Mouse (Mus musculus): ENCODE measurements around the gene Pwp2.
"Not testable (repeated sequence)": the region's sequence is repeated elsewhere in the genome, so short reads cannot be mapped to it uniquely, and the experiment has no call there.

The Pwp2 gene

DNA sequence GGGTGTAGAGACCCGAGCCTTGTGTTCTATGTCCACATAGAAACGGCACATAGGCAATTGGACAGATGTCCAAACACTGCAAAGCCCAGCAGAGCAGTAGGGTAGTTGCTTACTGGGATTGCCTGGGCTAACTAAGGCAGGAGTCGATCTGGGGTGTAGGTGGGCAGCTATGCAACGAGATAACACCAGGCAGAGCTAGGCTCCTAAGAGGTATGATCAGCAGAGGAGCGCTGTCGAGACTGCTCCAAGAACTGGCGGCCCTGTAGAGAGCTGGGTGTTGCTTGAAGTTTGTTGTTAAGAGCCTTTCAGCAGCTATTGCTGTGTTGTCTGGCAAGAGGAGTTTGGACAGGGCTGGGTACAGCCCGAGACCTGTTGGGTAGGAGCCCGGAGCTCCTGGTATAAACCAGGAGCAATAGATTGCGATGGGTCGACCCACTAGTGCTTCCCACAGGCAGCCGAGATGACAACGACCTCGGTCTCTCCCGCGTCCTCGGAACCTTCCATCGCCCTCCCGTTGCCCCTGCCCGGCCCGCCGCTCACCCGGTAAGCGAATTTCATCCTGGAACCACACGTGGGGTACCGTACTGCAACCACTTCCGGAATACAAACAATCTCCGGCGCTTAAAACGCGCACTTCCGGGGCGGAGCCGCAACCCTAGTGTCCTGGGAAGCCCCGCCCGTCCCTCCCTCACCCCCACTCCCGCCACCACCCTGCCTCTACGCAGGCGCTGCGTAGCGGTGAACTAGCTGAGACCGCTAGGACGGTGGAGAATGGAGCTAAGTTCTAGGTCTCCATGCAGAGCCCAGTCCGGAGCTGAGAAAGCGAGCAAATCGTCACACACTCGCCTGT lies at the start of gene Pwp2:
Pwp2 (minus strand) TSS at position 619 of the 850 bp plus-strand sequence.
- DNase-seq (ENCODE audit: low spot score in 2 of 2) = peak; percentile 87 to 90

DNA sequence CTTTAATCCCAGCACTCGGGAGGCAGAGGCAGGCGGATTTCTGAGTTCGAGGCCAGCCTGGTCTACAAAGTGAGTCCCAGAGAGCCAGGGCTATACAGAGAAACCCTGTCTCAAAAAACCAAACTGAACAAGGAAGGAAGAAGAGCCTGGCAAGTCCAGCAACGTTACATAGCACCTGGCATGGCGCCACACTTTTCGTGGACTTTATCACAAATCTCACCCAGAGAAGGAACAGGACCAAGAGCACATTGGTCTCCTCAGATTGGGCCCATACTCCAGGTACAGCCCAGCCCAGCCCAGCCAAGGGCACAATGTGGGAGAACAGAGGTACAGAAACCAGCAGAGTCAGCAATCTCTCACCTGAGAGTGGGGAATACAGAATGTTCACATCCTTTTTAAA lies 48.8 kb upstream of the Pwp2 start:
- no peak for DNase-seq (ENCODE audit: low spot score in 2 of 2)

DNA sequence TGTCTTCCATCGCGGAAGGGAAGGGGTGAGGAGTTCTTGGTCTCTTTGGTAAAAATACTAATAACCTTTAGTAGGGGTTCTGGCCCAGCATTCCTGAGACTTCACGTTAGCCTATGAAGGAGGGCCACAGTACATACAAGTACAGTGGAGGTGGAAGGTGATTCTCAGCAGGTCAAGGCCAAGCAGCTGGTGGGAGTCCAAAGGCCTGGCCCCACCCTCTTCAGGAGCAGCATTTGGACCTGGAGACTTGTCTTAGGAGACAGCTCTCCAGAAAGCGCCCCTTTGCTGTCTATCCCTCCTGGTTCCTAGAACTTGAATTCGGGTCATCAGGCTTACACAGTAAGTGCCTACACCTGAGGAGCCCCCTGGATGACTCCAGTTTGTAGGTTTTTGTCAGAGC lies 48.2 kb upstream of the Pwp2 start:
- no peak for DNase-seq (ENCODE audit: low spot score in 2 of 2)

DNA sequence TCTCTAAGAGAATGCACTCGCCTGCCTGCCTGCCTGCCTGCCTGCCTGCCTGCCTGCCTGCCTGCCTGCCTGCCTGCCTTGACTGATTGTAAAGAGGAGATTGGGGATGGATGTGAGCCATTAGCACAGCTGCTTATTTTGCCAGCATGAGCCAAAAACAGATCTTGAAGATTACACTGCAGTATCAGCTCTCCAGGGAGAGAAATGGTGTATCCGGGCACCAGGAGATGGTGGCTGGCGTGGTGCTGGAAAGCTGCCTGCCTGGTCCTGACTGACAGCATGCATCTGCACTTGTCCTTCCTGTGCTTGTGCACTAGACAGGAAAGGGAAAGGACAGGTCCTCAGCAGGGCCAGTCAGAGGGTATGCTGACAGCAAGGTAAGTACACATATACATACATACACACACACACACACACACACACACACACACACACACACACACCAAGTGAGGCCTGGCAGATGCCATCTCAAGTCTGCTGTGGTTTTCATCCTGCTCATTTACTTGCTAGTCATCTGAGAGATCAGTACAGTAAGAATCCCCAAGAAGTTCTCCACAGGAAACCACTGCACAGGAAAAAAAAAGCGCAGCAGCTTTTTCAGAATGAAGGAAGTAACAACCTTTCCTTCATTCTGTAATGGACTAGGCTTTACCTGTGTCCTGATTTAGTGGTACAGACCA lies 47.5 kb upstream of the Pwp2 start:
- no peak for DNase-seq (ENCODE audit: low spot score in 2 of 2)

DNA sequence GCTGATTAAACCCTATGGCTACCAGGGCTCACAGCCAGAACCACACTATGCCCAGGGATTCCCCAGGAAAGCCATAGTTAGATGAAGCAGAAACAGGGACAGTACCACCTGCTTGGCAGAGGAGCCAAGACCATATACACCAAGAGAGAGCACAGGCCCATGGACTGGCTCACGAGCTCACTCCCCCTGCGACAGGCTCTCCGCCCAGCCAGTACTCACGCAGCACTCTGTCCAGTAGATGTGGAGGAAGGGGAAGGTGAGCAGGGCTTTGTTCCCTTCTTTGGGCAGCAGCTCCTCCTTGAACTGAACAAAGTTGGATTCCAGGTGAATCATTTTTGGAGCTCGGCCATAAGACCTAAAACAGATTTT lies 43.6 kb upstream of the Pwp2 start:
- DNase-seq (ENCODE audit: low spot score in 2 of 2) = no peak

DNA sequence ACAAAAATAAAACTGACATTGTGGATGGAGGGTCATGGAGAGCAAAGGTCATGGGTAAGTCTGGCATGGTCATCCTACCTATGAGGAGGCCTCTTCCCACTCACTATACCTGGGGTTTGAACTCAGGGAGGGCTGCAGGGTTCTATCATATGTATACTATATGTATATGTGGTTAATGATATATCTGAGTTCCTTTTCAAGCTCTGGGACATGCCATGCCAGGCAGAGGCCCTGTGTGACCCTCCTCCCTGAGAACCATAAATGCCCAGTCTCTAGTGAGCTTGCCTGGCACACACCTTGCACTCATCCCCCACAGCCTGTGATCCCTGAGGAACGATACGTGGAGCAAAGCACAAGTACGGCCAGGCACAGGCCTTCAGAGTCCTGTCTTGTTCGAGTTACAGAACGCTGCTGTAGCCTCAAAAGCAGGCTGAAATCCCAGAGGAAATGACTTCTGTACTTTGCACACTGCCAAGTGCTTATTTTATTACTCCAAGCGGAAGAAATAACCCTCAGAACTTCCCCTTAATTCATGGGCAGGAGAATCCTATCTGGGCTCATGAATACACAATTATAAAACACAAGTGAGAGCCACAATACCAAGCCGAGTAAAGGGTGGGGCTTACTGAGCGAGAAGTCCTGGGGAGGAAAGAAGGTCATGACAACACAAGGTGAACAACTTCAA lies 43.1 kb upstream of the Pwp2 start:
- no peak for DNase-seq (ENCODE audit: low spot score in 2 of 2)

DNA sequence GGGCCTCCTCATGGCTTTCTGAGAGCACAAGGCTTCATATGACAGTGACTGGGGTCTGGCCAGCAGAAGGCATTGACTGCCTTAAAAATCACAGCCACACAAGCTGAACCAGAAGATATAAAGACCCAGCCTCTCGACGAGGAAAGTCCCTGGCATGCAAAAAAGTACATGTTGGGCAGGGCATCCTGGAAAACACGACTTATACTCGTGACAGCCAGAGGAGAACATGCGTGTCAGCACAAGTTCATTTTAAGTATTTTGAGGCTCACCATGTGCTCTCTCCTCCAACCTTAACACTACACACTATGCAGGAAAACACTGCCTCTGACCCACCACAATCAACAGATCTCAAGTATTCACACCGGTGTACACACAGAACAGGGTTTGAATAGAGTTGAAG lies 39.2 kb upstream of the Pwp2 start:
- no peak for DNase-seq (ENCODE audit: low spot score in 2 of 2)

DNA sequence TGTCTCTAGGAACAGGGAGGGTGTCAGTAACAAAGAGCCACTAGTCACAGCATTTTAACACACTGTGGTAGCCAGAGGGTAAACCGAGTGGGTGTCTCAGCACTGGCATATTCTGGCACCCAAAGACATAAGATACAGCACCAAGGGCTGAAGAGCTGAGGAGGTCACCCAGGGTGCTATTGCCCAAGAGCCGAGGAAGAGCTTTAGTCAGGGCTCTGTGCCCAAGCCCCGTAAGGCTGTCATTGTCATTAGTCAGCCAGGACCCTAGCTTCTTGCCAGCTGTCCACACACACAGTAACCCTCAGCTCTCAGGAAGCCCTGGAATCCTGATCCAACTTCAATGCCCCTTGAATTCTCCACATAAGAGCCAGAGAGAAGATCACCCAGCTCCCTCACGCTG lies 38.0 kb upstream of the Pwp2 start:
- DNase-seq (ENCODE audit: low spot score in 2 of 2) = no peak

DNA sequence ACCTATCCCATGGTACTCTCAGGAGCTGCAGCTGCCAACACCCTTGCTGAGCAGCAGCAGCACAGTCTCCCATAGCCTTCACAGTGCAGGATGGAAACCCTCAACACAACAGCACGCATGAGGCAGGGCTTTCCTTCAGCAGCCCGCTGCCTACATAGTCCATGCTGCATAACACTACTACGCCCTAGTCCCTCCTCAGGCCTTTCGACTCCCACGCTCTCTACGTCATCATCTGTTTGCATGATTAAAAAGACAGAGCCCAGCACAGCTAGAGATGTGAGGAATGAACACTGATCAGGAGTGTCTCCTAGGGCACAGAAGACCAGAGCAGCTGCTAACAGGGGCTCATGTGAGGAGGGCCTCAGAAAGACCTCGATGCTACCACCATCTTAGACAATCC lies 36.4 kb upstream of the Pwp2 start:
- no peak for DNase-seq (ENCODE audit: low spot score in 2 of 2)

DNA sequence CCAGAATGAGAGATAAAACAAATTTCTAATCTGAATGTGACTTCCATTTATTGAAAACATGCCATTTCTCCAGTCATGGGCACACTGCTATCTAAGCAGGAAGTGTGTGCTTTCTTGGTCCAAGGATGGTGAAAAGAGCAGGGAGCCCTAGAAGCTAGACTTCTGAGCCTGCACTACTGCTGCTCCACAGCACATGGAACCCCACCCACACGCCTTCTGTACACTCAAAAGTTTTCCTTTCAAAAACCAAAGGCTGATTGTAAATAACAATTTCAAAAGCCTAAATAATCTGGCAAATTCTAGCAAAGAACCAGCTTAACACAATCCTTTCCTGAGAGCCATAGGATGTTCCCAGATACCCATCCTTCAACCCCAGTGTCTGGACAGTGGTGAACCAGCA lies 34.6 kb upstream of the Pwp2 start:
- no peak for DNase-seq (ENCODE audit: low spot score in 2 of 2)

DNA sequence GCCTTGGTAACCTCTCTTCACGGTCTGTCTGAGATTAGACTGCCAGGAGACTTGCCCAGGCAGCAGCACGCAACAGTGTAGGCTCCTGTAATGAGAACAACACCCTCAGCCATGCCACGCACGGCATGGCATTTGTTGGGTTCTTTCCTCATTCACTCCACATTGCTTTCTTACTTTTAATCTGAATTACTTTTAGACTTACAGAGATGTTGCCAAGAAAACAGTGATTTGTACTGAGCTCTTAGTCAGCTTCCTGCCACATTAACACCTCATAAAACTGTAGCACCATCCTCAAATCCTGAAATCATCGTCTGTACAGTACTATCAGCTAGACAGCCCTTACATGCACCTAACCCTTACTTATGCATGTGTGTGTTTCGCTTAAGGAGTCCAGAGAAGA lies 33.6 kb upstream of the Pwp2 start:
- no peak for DNase-seq (ENCODE audit: low spot score in 2 of 2)

DNA sequence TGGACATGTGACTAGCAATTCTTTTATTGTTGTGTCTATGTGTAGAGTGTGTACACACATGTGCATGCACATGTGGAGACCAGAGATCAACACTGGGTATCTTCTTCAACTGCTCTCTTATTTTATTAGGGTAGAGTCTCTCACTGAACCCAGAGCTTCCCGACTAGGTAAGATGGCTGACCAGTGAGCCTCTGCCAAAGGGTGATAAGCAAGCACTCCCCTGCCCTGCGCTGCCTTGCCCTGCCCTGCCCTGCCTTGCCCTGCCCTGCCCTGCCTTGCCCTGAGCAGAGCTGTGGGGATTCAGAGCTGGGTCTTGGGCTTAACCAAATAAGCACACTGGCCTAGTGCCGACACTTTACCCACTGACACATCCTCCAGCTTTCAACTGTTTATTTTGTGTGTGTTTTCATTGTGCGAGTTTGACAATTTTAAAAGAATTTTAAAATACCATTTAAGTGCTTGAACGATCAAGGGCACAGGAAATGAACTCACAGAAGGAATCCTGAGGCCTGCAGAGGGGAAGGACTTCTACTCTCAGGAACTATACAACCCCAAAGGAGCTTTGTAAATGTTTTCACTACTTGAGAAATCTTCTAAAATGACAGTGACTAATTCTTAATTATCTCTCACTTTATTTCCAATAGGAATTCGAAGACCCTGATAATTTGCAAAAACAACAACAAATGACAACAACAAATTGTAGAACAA lies 31.6 kb upstream of the Pwp2 start:
- DNase-seq (ENCODE audit: low spot score in 2 of 2) = peak; percentile 43 to 61

DNA sequence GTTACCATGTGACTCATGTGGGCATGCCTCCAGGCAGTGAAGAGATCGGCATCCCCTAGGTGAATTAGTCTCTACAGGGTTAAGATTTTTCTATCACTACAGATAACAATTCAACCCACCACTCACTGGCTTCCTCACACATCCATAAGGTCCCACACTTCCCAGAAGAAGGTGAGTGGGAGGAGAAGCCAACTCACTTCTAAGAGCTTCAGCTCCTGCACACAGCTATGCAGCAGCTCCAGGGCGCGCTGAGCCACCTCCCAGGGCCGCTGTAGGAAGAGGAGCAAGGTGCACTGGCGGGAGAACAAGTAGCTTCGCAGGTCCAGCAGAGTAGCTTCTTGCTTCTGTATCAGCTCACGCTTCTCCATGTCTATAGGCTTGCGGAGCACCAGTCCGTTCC lies 29.4 kb upstream of the Pwp2 start:
- no peak for DNase-seq (ENCODE audit: low spot score in 2 of 2)

DNA sequence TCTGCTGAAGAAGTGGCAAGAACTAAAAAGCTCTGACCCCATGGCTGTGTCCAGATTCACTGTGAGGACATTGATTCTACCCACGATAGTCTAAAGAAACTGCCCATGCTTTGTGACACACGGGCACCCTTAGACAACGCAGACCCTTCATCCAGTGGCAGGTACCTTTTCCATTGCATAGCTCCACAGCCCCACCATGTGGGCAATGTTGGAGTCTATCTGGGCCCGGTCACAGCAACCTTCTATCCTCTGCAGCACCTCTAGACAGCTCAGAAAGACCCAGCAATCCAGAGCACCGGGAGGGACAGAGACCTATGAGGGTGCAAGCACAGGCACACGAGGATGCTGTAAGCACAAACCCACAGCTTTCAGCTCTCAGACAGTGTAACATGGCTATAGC lies 26.4 kb upstream of the Pwp2 start:
- DNase-seq (ENCODE audit: low spot score in 2 of 2) = no peak

DNA sequence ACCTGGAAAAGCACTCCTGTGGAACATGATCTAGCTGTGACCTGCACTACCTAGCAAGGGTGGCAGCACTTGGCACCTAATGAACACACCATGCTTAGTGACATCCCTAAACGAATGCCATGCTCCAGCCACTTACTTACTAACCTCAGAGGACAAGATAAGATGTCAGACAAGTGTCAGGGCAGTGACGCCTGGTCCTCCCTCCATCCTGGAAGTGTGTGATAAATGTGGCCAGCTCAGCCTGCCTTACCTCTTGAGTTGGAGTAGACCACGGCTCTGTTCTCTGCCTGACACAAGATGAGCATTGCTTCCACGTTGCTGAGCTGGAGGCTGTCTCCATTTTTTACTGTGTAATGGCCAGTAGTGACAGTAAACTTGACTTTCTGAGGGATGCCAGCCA lies 16.2 kb upstream of the Pwp2 start:
- no peak for DNase-seq (ENCODE audit: low spot score in 2 of 2)

DNA sequence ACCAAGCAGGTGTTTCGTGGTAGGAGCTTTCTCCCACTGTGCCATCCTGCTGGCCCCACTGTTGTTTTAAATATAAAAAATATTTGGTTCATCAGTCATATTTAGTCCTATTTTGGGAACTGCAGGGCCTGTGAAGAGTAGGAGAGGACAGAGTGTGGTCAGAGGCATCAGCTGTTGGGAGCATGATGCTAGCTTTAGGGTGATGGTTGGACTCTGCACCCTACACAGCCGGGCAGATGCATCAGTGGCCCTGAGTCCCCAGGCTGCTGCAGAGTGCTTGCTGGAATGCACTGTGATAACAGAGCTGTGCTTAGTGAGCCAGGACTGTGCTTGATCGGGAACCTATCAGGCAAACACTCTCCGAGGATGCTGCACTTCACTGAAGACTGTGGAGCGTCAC lies 8.0 kb upstream of the Pwp2 start:
- no peak for DNase-seq (ENCODE audit: low spot score in 2 of 2)

DNA sequence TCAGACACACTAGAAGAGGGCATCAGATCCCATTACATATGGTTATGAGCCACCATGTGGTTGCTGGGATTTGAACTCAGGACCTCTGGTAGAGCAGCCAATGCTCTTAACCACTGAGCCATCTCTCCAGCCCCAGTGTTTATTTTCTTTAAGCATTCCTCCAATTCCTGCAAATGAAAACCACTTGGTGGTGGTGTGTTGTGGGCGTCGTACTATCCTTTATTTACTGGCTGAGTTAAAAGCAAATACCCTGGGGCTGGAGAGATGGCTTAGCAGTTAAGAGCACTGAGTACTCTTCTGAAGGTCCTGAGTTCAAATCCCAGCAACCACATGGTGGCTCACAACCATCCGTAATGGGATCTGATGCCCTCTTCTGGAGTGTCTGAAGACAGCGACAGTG lies 1.1 kb upstream of the Pwp2 start:
- DNase-seq (ENCODE audit: low spot score in 2 of 2) = not testable (repeated sequence)

DNA sequence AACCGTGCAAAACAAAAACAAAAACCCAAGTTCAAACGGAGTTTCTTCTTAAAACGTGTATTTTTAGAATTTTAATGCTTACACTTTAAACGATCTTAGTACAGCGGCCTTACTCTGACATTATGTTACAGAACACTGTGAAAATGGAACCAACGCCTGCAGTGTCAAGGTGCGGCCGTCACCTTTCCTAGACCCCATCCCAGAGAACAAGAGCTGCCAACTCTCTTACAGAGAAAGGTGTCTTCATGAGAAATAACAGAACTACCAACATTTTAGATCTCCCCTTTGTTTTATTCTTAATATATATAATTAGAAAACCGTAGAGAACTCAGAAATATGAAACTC lies 404 bp upstream of the Pwp2 start:
- no peak for DNase-seq (ENCODE audit: low spot score in 2 of 2)

DNA sequence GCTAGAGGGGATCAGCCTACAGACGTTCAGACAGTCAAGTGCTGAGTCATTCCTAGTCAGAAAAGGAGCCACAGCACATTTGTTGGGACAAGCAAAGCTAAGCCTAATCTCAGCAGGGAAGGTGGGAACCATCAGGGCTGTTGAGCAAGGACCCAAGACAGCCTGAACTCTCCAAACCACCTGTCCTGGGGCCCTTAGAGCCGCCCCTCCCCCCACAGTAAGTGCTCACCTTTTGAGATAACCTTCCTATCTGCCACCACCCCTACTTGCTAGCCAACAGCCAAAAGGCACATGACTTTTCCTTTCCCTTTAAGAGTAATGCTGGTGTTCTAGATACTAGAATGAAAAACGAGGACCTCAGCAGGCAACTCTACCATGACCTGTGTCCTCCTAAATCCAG lies 1.4 kb downstream of the Pwp2 start:
- DNase-seq (ENCODE audit: low spot score in 2 of 2) = no peak

DNA sequence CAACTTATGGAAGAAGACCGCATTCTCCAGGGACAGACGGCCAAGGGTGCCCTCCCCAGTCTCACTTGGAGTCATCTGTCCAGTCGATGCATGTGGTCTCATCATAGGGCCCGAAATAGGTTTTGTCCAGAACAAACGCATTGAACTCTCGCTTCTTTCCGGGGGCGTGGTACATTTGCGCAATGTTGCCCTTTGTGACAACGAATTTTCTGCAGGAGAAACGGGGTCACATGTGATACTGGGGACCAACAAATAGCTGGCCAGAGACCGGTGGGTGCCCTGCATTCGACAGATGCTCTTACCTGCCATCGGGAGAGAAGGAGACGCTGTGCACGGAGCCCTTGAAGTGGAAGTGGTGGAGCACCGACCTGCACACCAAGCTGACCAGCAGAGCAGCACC lies 2.6 kb downstream of the Pwp2 start:
- DNase-seq (ENCODE audit: low spot score in 2 of 2) = no peak

DNA sequence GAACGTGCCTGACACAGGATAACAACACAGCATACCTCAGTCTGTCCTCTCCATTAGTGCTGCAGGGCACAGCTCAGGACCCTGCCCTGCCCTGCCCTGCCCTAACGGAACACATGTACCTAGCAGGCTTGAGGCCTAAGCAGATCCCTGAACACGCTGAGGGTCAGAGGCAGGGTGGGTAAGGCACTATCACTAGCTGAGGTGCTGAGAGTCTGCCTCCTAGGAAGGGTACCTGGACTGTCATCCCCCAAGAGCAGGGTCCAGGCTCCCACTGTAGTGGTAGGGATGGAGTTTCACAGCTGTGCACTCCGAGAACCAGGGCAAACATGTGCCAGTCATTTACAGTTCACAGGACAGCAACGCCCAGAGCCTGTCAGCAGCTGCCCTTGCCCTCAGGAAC lies 10.5 kb downstream of the Pwp2 start:
- no peak for DNase-seq (ENCODE audit: low spot score in 2 of 2)

DNA sequence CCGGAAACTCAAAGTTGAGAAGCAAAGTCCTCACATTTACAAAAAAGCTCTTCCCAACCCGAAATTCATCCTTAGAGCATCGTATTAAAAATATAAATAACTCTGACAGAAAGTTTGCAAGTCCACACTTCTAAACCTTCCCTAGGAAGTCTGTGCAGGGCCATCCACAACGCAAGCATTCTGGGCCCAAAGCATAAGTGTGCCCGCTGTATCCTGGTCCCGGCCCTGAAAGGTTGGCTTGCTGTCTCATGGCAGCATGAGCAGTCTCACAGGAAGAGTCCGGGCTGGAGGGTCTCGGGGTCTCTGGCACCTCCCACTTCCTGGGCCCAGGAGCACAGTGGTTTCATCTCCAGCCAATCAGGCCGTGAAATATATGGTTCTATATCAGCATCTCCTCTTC lies 13.4 kb downstream of the Pwp2 start:
- no peak for DNase-seq (ENCODE audit: low spot score in 2 of 2)
